Mouse (Mus musculus): ENCODE measurements around the gene Eno1.

Gene Eno1

DNA sequence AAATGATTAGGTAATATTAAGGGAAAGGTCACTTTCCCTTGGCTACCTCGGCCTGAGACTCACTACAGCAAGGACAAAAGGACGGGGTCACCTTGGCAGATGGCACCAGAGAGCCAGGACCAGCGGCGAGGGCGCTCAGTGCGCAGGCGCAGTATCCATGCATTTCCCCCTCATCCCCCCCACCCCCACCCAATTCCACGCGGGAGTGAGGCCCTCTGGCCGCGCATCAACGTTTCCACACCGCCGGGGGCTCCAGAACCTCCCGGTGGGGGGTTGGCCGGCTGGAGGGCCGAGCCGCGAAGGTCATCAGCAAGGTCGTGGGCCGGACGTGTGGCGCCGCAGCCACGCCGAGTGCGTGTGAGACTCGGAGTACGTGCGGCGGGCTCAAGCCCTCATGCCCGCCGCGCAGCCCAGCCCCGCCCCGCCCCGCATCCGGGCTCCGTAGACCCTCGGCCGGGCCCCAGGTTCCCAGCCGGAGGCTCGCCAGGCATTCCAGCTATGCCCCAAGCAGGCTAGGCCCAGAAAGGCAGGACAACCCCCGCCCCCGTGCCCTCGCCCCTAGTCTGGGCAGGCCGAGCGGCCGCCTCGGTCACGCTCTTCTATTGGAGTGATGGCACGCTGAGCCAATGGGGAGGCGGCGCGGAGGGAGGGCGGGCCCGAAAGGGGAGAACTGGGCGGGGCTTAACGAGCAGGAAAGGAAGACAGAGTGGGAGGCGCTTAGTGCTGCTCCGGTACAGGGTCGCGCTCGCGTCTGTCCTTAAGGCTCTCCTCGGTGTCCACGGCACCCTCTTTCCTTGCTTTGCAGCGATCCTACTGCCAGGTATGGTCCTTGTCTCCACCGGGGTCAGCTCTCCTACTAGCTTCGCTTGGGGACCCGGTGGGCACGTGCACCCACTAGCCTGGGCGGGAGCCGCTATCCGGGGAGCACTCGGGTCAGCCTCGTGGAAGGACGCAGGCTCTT lies at the start of gene Eno1:
Gene Eno1, plus strand, starts transcription at position 201 of the 961 bp plus-strand sequence.
- peak; percentile 88 for DNase-seq (ENCODE audit: low spot score)

DNA sequence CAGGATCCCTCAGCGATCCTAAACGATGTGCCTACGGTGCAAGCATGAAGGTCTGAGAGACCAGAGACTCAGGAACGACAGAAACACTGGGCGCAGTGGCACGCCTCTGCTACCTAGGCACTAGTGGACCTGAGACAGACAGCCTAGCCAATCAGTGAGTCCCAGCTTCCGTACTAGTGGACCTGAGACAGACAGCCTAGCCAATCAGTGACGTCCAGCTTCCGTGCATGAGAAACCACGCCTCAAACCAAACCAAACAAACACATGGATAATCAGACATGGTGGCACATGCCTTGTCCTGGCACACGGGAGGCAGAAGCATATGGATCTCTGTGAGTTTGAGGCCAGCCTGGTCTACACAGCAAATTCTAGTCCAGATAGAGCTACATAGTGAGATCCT lies 48.3 kb upstream of the Eno1 start:
- no peak for DNase-seq (ENCODE audit: low spot score)

DNA sequence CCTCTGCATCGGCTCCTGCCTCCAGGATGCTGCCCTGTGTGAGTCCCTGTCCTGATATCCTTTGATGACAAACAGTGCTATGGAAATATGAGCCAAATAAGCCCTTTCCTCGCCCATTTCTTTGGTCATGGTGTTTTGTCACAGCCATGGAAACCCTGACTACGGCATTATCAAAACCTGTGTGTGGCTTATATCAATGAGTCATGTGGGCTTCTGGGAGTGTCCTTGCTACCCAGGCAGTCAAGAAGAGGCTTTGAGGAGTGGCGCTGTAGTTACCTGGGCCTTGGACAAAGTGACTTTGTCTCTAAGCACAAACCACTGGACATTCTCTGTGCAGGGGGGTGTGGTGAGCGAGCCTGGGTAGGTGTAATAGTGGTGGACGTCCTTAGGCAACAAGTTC lies 44.3 kb upstream of the Eno1 start:
- DNase-seq (ENCODE audit: low spot score) = no peak

DNA sequence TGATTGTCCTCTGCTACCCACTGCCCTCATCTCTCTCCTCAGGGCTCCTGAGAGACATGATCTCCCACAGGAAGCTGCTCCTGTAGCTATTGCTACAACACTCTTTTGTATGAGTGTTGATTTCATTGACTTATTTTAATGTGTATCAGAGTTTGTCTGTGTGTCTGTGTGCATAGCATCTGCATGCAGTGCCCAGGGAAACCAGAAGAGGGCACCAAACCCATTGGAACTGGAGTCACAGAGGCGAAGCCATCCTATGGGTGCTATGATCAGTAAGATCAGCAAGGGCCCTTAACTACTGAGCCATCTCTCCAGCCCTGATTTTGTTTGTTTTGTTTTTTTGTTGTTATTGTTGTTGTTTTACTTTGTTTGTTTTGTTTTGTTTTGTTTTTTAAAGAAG lies 42.6 kb upstream of the Eno1 start:
- peak; percentile 44 for DNase-seq (ENCODE audit: low spot score)

DNA sequence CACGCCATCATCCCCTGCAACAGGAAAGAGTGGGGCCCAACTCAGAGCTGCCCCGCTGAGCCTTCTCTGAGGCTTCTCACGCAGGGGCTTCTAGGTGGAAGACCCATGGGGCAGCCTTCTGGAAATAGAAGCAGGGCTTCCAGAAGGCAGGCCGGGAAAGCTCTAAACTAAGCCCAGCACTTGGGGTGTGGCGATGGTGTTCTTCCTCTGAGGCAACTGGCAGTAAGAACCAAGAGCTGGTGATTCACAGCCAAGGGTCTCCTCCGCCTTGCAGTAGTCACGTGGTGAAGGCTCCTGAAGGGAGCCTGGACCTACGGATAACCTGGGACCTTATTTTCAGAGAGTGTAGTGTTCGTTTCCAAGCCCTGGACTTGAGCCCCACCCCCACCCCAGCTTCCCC lies 38.3 kb upstream of the Eno1 start:
- DNase-seq (ENCODE audit: low spot score) = no peak

DNA sequence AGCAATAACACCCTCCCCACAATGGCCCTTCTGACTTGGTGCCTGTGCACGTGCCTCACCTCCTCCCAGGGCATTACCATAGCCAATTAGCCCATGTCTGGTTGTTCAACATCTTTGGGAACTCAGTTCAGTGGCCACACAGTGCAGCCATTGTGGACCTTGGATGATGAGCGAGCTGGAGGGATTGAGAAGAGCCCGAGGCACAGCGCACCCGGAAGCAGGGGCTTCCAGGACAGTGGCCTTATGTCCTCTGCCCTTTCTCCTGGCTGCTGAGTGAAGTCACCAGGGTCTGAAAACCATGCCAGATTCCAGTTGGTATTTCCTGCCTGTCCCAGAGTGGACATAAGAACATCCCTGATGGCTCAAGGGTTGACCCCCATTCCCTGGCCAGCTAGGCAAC lies 35.3 kb upstream of the Eno1 start, which contains the start of gene Car6:
Gene Car6, minus strand, starts transcription at position 101 of the 400 bp plus-strand sequence.
- DNase-seq (ENCODE audit: low spot score) = no peak

DNA sequence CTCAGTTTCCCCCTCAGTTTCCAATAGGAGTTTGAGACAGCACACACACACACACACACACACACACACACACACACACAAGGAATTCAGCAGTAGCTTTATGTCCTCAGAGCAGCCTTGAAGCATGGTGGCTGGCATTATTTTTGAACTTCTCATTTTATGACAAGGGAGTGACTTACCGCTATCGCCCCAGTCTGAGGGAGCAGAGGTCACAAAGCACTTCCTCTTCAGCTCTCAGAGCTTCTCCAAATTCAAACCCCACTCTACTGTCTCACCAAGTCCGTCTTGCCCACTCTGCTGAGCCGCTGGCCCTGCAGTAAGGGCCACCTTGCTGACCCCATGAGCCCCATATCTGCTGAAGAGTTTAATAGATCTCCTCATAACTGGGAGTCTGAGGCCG lies 33.8 kb upstream of the Eno1 start:
- no peak for DNase-seq (ENCODE audit: low spot score)

DNA sequence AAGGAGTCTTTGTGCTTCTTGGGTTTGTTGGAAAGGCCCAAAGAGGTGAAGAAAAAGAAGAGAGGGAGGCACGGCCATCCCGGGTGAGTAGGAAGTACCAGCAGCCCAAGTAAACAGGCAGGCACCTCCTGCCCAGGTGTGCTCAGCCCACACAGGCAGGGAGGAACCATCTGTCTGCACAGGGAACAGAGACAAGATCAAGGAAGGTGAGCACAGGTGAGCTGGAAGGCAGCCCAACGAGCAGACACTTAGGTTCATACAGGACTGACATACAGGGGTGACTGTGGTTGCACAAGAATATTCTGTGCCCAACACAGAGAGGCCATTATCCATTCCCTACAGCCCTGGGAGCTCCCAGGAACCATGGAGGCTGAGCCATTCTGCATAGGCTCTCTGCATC lies 31.6 kb upstream of the Eno1 start:
- no peak for DNase-seq (ENCODE audit: low spot score)

DNA sequence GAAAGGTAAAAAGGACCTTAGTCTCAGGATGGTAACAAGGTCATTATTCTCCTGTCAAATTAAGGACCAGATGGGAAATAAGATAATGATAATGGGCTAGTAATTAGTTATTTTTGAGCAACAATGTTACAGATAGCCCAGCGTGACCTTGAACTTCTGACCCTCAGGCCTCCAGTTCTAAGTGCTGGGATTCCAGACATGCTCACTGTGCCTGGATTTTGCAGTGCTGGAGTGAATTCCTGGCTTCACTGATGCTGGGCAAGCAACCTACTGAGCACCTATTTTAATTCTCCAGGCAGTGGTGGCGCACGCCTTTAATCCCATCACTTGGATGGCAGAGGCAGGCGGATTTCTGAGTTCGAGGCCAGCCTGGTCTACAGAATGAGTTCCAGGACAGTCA lies 26.8 kb upstream of the Eno1 start:
- no peak for DNase-seq (ENCODE audit: low spot score)

DNA sequence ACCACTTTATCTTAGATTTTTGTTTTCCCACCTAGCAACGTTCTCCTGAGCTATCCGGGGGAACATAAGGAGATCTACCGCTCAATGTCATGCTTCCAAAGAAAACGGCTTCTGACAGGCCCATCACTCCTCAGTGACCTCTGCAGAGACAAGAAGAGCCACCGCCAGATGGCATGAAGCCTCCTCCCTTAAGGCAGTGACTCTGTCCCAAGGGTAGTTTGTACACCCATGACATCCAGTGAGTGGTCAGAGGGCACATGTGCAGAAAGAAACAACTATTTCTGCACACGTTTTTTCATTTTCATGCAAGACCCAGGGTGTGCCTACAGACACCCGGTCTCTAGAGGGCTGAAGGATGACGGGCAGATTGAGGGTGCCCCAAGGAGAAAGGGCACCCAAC lies 26.2 kb upstream of the Eno1 start:
- DNase-seq (ENCODE audit: low spot score) = no peak

DNA sequence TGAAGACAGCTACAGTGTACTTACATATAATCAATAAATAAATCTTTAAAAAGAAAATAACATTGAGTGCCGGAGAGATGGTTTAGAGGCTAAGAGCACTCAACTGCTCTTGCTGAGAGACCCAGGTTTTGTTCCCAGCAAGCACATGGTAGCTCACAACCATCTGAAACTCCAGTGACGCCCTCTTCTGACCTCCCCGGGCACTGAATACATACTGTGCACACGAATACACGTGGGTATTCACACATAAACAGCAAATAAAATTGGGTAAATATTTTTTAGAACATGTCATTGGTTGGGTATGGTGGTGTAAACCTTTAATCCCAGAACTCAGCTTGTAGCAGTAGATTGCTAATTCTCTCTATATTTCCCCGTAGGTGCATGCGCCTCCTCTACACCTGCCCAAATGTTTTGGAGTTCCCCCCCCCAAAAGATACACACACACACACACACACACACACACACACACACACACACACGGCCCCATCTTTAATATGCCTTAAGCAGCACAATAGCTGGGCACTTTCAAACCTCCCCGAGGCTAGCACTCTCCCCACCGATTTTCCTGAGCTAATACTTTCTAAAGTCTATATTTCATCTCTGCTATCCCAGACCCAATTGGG lies 24.5 kb upstream of the Eno1 start:
- DNase-seq (ENCODE audit: low spot score) = no peak

DNA sequence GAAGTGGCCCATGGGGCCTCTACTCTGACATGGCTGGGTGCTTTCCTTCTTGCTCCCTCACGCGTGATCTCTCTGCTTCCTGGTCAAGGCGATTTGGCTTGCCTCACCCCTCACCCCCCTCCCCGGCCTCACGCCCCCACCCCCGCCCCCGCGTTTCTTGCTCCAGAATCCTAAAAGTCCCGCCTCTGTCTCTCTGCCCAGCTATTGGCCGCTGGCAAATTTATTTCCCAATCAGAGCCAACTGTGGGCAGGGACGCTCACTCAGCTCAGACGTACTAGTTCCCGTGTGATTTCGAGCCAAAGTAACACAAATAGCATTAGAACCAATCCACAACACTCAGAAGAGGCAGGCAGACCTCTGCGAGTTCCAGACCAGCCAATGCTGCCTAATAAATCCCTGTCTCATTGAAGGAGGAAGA lies 24.0 kb upstream of the Eno1 start:
- peak; percentile 4 for DNase-seq (ENCODE audit: low spot score)

DNA sequence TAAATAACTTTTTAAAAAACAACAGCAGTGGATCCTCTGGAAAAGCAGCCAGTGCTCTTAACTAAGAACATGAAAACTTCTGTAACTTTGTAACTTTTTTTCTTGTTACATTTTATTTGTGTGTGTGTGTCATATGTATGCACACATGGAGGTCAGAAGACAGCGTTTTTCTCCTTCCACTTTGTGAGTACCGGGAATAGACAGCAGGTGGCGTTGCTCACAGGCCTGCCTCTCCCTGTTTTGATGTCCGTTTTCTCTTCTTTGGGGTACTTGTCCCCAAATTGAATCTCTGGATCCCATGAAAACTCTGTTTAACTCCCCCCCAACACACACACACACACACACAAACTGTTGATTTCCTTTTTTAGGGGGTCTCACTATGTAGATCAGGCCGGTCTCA lies 22.6 kb upstream of the Eno1 start:
- DNase-seq (ENCODE audit: low spot score) = no peak

DNA sequence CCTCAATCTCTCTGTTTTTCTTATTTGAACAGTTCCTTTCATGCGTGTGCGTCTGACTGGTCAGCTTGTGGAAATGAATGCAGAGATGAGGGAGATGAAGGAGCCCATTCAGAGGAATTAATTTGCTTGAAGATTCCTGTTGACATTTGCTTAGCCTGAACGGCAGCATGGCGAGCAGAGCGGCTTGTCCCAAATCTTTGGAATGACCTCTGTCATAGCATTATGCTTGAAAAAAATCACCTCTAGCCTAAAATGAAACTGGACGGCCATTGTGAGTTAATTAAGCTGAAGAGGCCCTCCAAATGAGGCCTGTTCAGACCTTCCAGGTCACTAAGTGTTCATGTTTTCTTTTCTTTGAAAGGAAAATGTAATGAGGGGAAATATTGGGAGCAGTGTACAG lies 20.1 kb upstream of the Eno1 start:
- no peak for DNase-seq (ENCODE audit: low spot score)

DNA sequence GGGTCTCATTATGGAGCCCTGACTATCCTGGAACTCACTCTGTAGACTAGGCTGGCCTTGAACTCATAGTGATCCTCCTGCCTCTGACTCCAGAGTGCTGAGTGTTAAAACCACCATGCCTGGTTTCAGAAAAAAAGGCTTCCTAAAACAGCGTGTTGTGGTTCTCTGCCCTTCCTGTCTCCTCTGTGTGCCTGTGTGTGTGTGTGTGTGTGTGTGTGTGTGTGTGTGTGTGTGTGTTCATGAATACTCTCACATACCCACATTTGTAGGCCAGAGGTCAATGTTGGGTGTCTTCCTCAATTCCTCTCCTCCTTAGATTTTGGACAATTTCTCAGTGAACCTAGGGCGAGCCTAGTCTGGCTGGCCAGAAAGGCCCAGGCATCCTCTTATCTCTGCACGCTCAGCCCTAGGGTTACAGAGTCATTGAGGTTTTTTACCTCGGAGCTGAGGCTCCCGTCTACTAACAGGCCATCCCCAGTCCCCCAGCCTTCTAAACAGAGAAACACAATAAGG lies 19.4 kb upstream of the Eno1 start:
- no peak for DNase-seq (ENCODE audit: low spot score)

DNA sequence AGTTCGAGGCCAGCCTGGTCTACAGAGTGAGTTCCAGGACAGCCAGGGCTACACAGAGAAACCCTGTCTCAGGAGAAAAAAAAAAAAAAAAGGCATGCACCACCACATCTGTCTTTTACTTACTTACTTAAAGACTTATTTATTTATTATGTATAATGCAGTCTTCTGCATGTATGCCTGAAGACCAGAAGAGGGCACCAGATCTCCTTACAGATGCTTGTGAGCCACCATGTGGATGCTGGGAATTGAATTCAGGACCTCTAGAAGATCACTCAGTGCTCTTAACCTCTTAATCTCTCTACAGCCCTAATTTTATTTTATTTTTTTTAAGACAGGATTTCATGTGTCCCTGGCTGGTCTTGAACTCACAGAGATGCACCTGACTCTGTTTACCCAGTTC lies 18.6 kb upstream of the Eno1 start:
- DNase-seq (ENCODE audit: low spot score) = no peak

DNA sequence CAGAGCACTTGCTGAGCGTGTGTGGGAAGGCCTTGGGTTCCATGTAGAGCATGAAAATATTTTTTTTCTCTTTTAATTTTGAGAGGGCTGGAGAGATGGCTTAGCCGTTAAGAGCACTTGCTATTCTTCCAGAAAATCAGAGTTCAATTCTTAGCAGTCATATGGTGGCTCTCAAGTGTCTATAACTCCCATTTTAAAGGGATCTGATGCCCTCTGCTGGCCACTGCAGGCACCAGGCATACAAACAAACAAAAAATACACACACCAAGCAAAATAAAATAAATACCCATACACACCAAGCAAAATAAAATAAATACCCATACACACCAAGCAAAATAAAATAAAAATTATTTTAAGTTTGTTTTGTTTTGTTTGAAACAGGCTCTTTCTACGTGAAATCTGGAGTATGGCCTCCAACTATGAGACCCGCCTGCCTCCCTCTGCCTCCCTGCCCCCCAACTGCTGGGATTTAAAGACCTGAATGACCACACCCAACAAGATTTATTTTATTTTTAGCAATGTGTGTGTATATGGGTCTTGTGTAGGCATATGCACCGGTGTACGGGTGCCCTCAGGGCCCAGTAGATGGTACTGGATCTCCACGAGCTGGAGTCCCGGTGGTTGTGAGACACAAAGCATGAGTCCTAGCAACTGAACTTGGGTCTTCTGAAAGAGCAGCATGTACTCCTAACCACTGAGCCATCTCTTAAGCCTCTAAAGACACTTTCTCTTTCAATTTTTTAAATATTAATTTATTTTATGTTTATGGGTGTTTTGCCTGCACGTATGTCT lies 16.8 kb upstream of the Eno1 start:
- peak; percentile 39 for DNase-seq (ENCODE audit: low spot score)

DNA sequence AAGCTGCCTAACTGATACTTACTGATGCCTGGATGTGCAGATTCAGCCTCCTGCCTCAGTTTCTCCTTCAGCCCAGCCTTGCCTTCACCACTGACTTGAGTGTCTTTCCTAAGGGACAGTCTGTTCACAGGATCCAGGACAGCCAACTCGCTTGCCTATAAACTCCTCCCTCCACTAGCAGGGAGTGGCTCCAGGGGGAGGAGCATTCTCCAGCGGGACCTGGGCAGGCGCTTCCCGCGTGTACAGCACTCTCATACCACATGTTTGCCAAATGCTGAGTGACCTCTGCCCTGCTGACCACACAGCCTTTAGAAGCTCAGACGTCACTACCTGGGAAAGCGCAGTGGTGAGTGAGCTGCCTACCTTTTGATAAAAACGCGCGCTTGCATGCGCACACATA lies 15.9 kb upstream of the Eno1 start:
- DNase-seq (ENCODE audit: low spot score) = no peak

DNA sequence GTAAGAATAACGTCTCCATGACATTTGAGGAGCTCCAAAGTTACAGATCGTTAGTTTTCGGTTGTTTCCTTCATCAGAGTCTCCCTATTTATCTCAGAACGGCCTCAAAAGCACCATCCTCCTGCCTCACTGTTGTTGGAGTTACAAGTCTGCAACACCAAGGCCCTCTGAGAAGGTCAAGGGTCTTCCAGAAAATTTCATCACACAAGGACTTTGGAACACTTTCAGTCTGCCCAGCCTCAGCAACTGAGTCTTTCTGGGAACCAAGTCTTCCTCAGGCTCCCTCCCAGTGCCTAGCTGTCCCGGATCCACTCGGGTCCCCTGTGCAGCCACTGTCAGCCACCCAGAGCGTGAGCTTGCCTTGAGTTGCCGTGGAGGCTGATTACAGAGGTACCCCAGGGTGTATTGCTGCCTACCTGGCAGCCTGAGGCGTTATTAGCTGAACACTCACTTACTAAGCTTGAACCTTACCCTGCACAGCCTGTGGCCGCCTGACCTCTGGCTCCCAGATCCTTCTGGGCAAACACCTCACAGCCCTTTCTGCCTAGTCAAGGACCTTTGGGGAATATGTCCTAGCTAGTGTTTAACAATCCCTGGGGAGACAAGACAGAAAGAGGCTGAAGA lies 15.4 kb upstream of the Eno1 start:
- no peak for DNase-seq (ENCODE audit: low spot score)

DNA sequence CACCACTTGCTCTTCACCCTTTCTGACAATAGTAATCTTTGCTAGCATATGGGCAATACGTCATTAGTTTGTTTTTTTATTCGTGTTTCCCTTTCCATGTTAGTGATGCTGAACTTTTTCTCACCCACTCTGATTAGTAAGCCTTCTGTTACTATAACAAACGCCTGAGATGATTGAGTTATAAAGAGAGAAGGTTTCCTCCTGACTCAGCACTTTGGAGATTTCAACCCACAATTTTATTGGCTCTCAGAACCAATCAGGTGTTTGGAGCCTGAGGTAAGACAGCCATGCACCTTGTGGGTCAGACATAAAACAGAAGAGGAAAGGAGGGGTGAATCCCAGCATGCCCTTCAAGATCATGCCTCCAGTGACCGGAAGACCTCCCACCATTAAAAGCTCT lies 12.7 kb upstream of the Eno1 start:
- no peak for DNase-seq (ENCODE audit: low spot score)

DNA sequence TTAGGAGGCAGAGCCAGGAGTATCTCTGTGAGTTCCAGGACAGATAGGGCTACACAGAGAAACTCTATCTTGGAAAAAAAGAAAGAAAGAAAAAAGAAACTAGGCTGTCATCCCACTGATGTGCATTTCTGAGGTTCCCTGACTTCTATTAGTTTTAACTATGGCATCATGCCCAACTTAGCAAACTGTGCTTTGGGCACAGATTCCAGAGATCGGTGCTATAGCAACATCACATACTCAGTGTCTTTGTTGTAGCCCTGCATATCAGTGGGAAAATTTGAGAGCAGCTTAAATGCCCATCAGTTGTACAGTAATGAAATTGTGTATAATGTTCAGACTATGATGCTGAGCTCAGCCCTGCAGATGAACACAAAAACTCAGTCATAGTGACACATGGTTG lies 10.8 kb upstream of the Eno1 start:
- no peak for DNase-seq (ENCODE audit: low spot score)

Data from T-cell, adult 2 months (primary cell).